Mouse (Mus musculus) liver, embryonic 11.5 days (tissue): ENCODE measurements around the gene Arhgef2. TPM values are rescaled to one million over a fixed set of nuclear protein-coding genes. Genes with fewer than 3 reads are reported as not detected.
"Not testable (repeated sequence)": the region's sequence is repeated elsewhere in the genome, so short reads cannot be mapped to it uniquely, and the experiment has no call there.

Experiments
- ATAC-seq: fragments of 200-750 bp; cut with Nextera tagmentation; replicated peaks from 2 replicates; pipeline ENCODE4 v1.8.0; 2017; ENCODE audit warnings: moderate number of reproducible peaks, mild to moderate bottlenecking, moderate TSS enrichment, moderate library complexity; ENCODE audit not compliant: low FRiP score
- DNase-seq: peaks from one replicate; pipeline ENCODE4 v3.0.0-alpha.2; 2017; ENCODE audit warnings: low spot score
- H3K27ac ChIP-seq: fragments of 300-500 bp; sonication (generic); 2 replicates; pipeline ENCODE4 v1.5.1; 2014; ENCODE audit warnings: mild to moderate bottlenecking, low read depth, low read length, control low read depth
- H3K27me3 ChIP-seq: fragments of 300-500 bp; sonication (generic); replicated peaks from 2 replicates; pipeline ENCODE4 v1.6.1; 2014; ENCODE audit warnings: low read length, mixed read lengths; ENCODE audit not compliant: control insufficient read depth, insufficient read depth
- H3K36me3 ChIP-seq: fragments of 300-500 bp; sonication (generic); 2 replicates; pipeline ENCODE4 v1.6.1; 2014; ENCODE audit warnings: mild to moderate bottlenecking, low read length, moderate library complexity, mixed read lengths; ENCODE audit not compliant: control insufficient read depth, insufficient read depth
- H3K4me1 ChIP-seq: fragments of 300-500 bp; sonication (generic); replicated peaks from 2 replicates; pipeline ENCODE4 v1.6.1; 2014; ENCODE audit warnings: low read length, mixed read lengths; ENCODE audit not compliant: control insufficient read depth, insufficient read depth
- H3K4me2 ChIP-seq: fragments of 300-500 bp; sonication (generic); 2 replicates; pipeline ENCODE4 v1.6.1; 2014; ENCODE audit warnings: mild to moderate bottlenecking, control low read depth, moderate library complexity
- H3K4me3 ChIP-seq: fragments of 300-500 bp; sonication (generic); 2 replicates; pipeline ENCODE4 v1.5.1; 2014; ENCODE audit warnings: low read depth, low read length, control low read depth
- H3K9ac ChIP-seq: fragments of 300-500 bp; sonication (generic); 2 replicates; pipeline ENCODE4 v1.6.1; 2014; ENCODE audit warnings: low read depth, low read length, control low read depth
- H3K9me3 ChIP-seq: fragments of 300-500 bp; sonication (generic); 2 replicates; pipeline ENCODE4 v1.6.1; 2016; ENCODE audit warnings: low read length, inconsistent platforms, mixed read lengths; ENCODE audit not compliant: control insufficient read depth
- WGBS: fragments of 180-500 bp; shearing (Covaris S2); extraction: QIAGEN DNeasy Blood & Tissue Kit; methylation state at CpG from one replicate; pipeline ENCODE4 v1.1.7; 2014; 5-methylcytosine and 5-hydroxymethylcytosine counted together
- polyA plus RNA-seq: library from polyadenylated mRNA; unstranded; fragments of >200 nt; fragmentation: Nextera tagmentation; extraction: Ambion mirVana; gene quantifications from 2 replicates; pipeline ENCODE4 v1.2.1, GENCODE M21; 2014

Gene Arhgef2
- polyA plus RNA-seq, 1 experiment from 2014 or later = 66.3 TPM

GRCm38 (mm10) chr3:88593893-88594580 is 11.7 kb upstream of the Arhgef2 start:
- ATAC-seq (no peak), DNase-seq (no peak)
- H3K4me3 ChIP-seq = no peak overlapping the region
- no peaks in the 10 kb centered on the region for H3K27me3 ChIP-seq
- no peak overlapping the region for H3K4me2 ChIP-seq
- peaks cover 6% of the 10 kb centered on the region for H3K4me1 ChIP-seq
- 61% methylated on average over 10 of the region's 10 CpGs for WGBS
- no peak overlapping the region for H3K9ac ChIP-seq
- H3K9me3 ChIP-seq = no peaks in the 10 kb centered on the region
- H3K36me3 ChIP-seq = no peaks in the 10 kb centered on the region
- H3K27ac ChIP-seq = no peak overlapping the region

GRCm38 (mm10) chr3:88596547-88596946 is 9.2 kb upstream of the Arhgef2 start:
- ATAC-seq, H3K4me2 ChIP-seq, H3K36me3 ChIP-seq, H3K4me3 ChIP-seq, H3K9ac ChIP-seq, H3K4me1 ChIP-seq, DNase-seq, H3K27me3 ChIP-seq, H3K27ac ChIP-seq, H3K9me3 ChIP-seq: not testable (repeated sequence)
- WGBS = 84% methylated on average over 4 of the region's 4 CpGs

GRCm38 (mm10) chr3:88602466-88602865 is 3.3 kb upstream of the Arhgef2 start:
- H3K4me2 ChIP-seq = no peak overlapping the region
- H3K27me3 ChIP-seq = no peaks in the 10 kb centered on the region
- H3K9ac ChIP-seq = no peak overlapping the region
- no peaks in the 10 kb centered on the region for H3K36me3 ChIP-seq
- H3K9me3 ChIP-seq = no peaks in the 10 kb centered on the region
- H3K27ac ChIP-seq = no peak overlapping the region
- H3K4me3 ChIP-seq = no peak overlapping the region
- H3K4me1 ChIP-seq = peaks cover 13% of the 10 kb centered on the region
- DNase-seq (no peak), ATAC-seq (no peak)
- 78% methylated on average over 4 of the region's 4 CpGs for WGBS

GRCm38 (mm10) chr3:88603714-88604161 is 2.0 kb upstream of the Arhgef2 start:
- Histone ChIP-seq H3K4me3 (no peak overlapping the region), H3K27me3 (no peaks in the 10 kb centered on the region), H3K36me3 (no peaks in the 10 kb centered on the region), H3K4me1 (peaks cover 21% of the 10 kb centered on the region), H3K27ac (no peak overlapping the region), H3K9me3 (no peaks in the 10 kb centered on the region), H3K4me2 (no peak overlapping the region), H3K9ac (no peak overlapping the region; the same call in 1 of the 2 replicates)
- WGBS = 20% methylated on average over 6 of the region's 6 CpGs
- DNase-seq = peak; percentile 65
- peak; percentile 46; the same call in 1 of the 2 replicates for ATAC-seq

- Histone ChIP-seq H3K4me2 (no peak overlapping the region), H3K9me3 (no peaks in the 10 kb centered on the region), H3K9ac (no peak overlapping the region), H3K36me3 (no peaks in the 10 kb centered on the region), H3K4me3 (no peak overlapping the region), H3K27ac (no peak overlapping the region), H3K4me1 (peaks cover 21% of the 10 kb centered on the region), H3K27me3 (no peaks in the 10 kb centered on the region)
- DNase-seq = no peak
- 86% methylated on average over 7 of the region's 7 CpGs for WGBS
- no peak for ATAC-seq
These were observed 903 bp upstream of the Arhgef2 start for GRCm38 (mm10) chr3:88604863-88605262.

DNA sequence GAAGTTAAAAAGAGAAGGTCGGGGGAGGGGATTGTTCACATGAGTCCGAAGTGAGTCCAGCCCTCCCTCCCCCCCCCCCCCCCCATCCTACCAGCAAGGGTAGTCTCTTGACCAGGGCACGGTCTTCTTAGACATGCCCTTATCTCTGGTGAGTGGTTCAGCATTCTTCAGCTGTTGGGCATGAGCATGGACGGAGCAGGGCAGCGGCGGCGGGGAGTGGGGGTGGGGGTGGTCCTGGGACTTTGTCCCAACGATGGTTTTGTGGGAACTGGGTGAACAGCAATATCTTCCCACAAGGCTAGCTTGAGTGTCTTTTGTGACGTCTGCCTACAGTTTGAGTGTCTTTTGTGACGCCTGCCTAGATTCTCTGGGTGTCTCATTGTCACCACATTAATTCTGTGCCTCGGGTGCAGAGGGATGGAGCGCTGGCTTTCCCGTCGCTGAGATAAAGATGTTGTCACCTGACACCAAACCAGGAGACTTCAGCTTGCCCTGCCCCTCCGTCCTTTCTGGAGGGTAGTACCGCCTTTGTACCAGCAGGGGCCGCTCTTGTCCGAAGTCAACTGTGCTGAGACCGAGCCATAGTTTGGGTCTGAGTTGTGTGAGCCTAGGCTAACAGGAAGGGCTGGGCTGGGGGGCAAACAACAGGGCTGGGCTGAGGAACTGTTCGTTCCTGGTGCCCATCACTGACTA is 1.4 kb downstream of the Arhgef2 start:
- Histone ChIP-seq H3K27me3 (no peaks in the 10 kb centered on the region), H3K4me1 (peaks cover 21% of the 10 kb centered on the region), H3K9ac (peak overlapping the region; percentile 41), H3K4me3 (peak overlapping the region; percentile 37), H3K27ac (no peak overlapping the region), H3K36me3 (no peaks in the 10 kb centered on the region), H3K4me2 (peak overlapping the region; percentile 66), H3K9me3 (no peaks in the 10 kb centered on the region)
- DNase-seq = peak; percentile 92
- peak; percentile 89 for ATAC-seq
- under 1% methylated on average over 20 of the region's 20 CpGs for WGBS

GRCm38 (mm10) chr3:88607758-88608138 is 2.0 kb downstream of the Arhgef2 start:
- Histone ChIP-seq H3K27me3 (no peaks in the 10 kb centered on the region), H3K4me3 (peak overlapping the region; percentile 37), H3K9ac (peak overlapping the region; percentile 41), H3K36me3 (no peaks in the 10 kb centered on the region), H3K9me3 (no peaks in the 10 kb centered on the region), H3K4me2 (peak overlapping the region; percentile 66), H3K27ac (no peak overlapping the region), H3K4me1 (peaks cover 21% of the 10 kb centered on the region)
- DNase-seq (no peak), ATAC-seq (peak; percentile 29)
- WGBS = 26% methylated on average over 10 of the region's 10 CpGs

- Histone ChIP-seq H3K36me3 (no peaks in the 10 kb centered on the region), H3K9me3 (no peaks in the 10 kb centered on the region), H3K4me1 (peaks cover 18% of the 10 kb centered on the region), H3K4me3 (no peak overlapping the region), H3K27me3 (no peaks in the 10 kb centered on the region), H3K4me2 (peak overlapping the region; percentile 7; the same call in 1 of the 2 replicates), H3K27ac (no peak overlapping the region), H3K9ac (no peak overlapping the region)
- ATAC-seq = no peak
- DNase-seq = no peak
- WGBS = 69% methylated on average over 4 of the region's 4 CpGs
These were observed 3.3 kb downstream of the Arhgef2 start for GRCm38 (mm10) chr3:88609066-88609465.

GRCm38 (mm10) chr3:88614418-88614817 is 8.7 kb downstream of the Arhgef2 start:
- no peak overlapping the region for H3K9ac ChIP-seq
- ATAC-seq (no peak), DNase-seq (no peak)
- H3K27ac ChIP-seq = no peak overlapping the region
- no peaks in the 10 kb centered on the region for H3K9me3 ChIP-seq
- H3K4me3 ChIP-seq = no peak overlapping the region
- H3K4me1 ChIP-seq = peaks cover 21% of the 10 kb centered on the region
- no peak overlapping the region for H3K4me2 ChIP-seq
- WGBS = 74% methylated on average over 8 of the region's 8 CpGs
- H3K27me3 ChIP-seq = no peaks in the 10 kb centered on the region
- H3K36me3 ChIP-seq = no peaks in the 10 kb centered on the region
